Comparison of ENCODE assay signal across 14 mouse cellular contexts in genomic region chr11:81120024-81120576, GRCm38 (mm10).
"Had no signal": no experiment of that assay in that cellular context is flagged by ENCODE, and none has a peak within 500 bp of the region (broad histone marks: within the 10 kb centered on the region; RNA-seq: fewer than 3 reads in every experiment).

No protein-coding gene starts in this region.

- H3K27me3 ChIP-seq: limb, embryonic 15.5 days; liver, embryonic 12.5 days; midbrain, embryonic 12.5 days; neural tube, embryonic 15.5 days had no signal

- H3K36me3 ChIP-seq: limb, embryonic 15.5 days; liver, embryonic 12.5 days; midbrain, embryonic 12.5 days; neural tube, embryonic 15.5 days had no signal

- H3K4me3 ChIP-seq: limb, embryonic 15.5 days; liver, embryonic 12.5 days; midbrain, embryonic 12.5 days; myocyte; neural tube, embryonic 15.5 days had no signal

- H3K4me1 ChIP-seq: limb, embryonic 15.5 days; liver, embryonic 12.5 days had no signal

- DNase-seq: kidney, postnatal 14 days; layer of hippocampus, adult 9-11 months; layer of hippocampus, postnatal 36 days; lung, embryonic 14.5 days; lung, postnatal 10 days; lung, postnatal 4 days; right cerebral cortex, adult 18-20 months; right cerebral cortex, postnatal 25 days had no signal

- H3K9me3 ChIP-seq: limb, embryonic 15.5 days; liver, embryonic 12.5 days; midbrain, embryonic 12.5 days; neural tube, embryonic 15.5 days had no signal

- H3K4me2 ChIP-seq: limb, embryonic 15.5 days; liver, embryonic 12.5 days; lung, embryonic 14.5 days; midbrain, embryonic 12.5 days; neural tube, embryonic 15.5 days had no signal

- H3K9ac ChIP-seq: limb, embryonic 15.5 days; liver, embryonic 12.5 days; lung, embryonic 14.5 days; midbrain, embryonic 12.5 days; neural tube, embryonic 15.5 days had no signal

- H3K27ac ChIP-seq: limb, embryonic 15.5 days; liver, embryonic 12.5 days; midbrain, embryonic 12.5 days; neural tube, embryonic 15.5 days had no signal

- ATAC-seq: intestine, embryonic 16.5 days; liver, embryonic 12.5 days had no signal
